Mouse (Mus musculus) intestine, embryonic 14.5 days (tissue): ENCODE measurements around the gene Rnf123. TPM values are rescaled to one million over a fixed set of nuclear protein-coding genes. Genes with fewer than 3 reads are reported as not detected.
"Not testable (repeated sequence)": the region's sequence is repeated elsewhere in the genome, so short reads cannot be mapped to it uniquely, and the experiment has no call there.

Experiments used
- ATAC-seq: fragments of 200-750 bp; cut with Nextera tagmentation; replicated peaks from 2 replicates; pipeline ENCODE4 v1.8.0; 2017; ENCODE audit warnings: low read depth, moderate number of reproducible peaks, moderate TSS enrichment, moderate library complexity; ENCODE audit not compliant: low FRiP score, low TSS enrichment
- DNase-seq: peaks from one replicate; pipeline ENCODE4 v3.0.0-alpha.2; 2018; ENCODE audit warnings: low spot score
- H3K27ac ChIP-seq: fragments of 300-500 bp; sonication (generic); 2 replicates; pipeline ENCODE4 v1.5.1; 2014; ENCODE audit warnings: low read depth, mild to moderate bottlenecking, control low read depth
- H3K27me3 ChIP-seq: fragments of 300-500 bp; sonication (generic); replicated peaks from 2 replicates; pipeline ENCODE4 v1.6.1; 2014; ENCODE audit warnings: low read length, control low read depth; ENCODE audit not compliant: control insufficient read depth, insufficient read depth
- H3K36me3 ChIP-seq: fragments of 300-500 bp; sonication (generic); 2 replicates; pipeline ENCODE4 v1.6.1; 2014; ENCODE audit warnings: low read length, control low read depth; ENCODE audit not compliant: control insufficient read depth, insufficient read depth
- H3K4me1 ChIP-seq: fragments of 300-500 bp; sonication (generic); replicated peaks from 2 replicates; pipeline ENCODE4 v1.6.1; 2014; ENCODE audit warnings: low read length, control low read depth, mixed read lengths; ENCODE audit not compliant: control insufficient read depth, insufficient read depth
- H3K4me2 ChIP-seq: fragments of 300-500 bp; sonication (generic); 2 replicates; pipeline ENCODE4 v1.6.1; 2014; ENCODE audit warnings: low read length
- H3K4me3 ChIP-seq: fragments of 300-500 bp; sonication (generic); 2 replicates; pipeline ENCODE4 v1.5.1; 2014; ENCODE audit warnings: low read depth, low read length, control low read depth, mixed read lengths
- H3K9ac ChIP-seq: fragments of 300-500 bp; sonication (generic); 2 replicates; pipeline ENCODE4 v1.6.1; 2014; ENCODE audit warnings: mild to moderate bottlenecking, low read length
- H3K9me3 ChIP-seq: fragments of 300-500 bp; sonication (generic); 2 replicates; pipeline ENCODE4 v1.6.1; 2016; ENCODE audit warnings: low read length, control low read depth; ENCODE audit not compliant: control insufficient read depth
- WGBS: fragments of 180-500 bp; shearing (Covaris S2); extraction: QIAGEN DNeasy Blood & Tissue Kit; methylation state at CpG from one replicate; pipeline ENCODE4 v1.1.7; 2014; 5-methylcytosine and 5-hydroxymethylcytosine counted together
- polyA plus RNA-seq: library from polyadenylated mRNA; unstranded; fragments of >200 nt; fragmentation: Nextera tagmentation; extraction: Ambion mirVana; gene quantifications from 2 replicates; pipeline ENCODE4 v1.2.1, GENCODE M21; 2014

Gene Rnf123
- polyA plus RNA-seq, 1 experiment from 2014 or later = 33.2 TPM

GRCm38 (mm10) chr9:108020741-108021140 lies 62.4 kb downstream of the Rnf123 start:
- Histone ChIP-seq H3K4me1 (peaks cover 4% of the 10 kb centered on the region; the same call in 1 of the 2 replicates), H3K4me3 (no peak overlapping the region), H3K27ac (no peak overlapping the region), H3K9ac (no peak overlapping the region), H3K9me3 (no peaks in the 10 kb centered on the region), H3K27me3 (no peaks in the 10 kb centered on the region), H3K36me3 (peaks cover 32% of the 10 kb centered on the region), H3K4me2 (no peak overlapping the region)
- DNase-seq = no peak
- WGBS = 92% methylated on average over 1 of the region's 1 CpGs
- no peak for ATAC-seq

- H3K27ac ChIP-seq = no peak overlapping the region
- no peak for DNase-seq
- peaks cover 4% of the 10 kb centered on the region; the same call in 1 of the 2 replicates for H3K4me1 ChIP-seq
- H3K9me3 ChIP-seq = no peaks in the 10 kb centered on the region
- H3K9ac ChIP-seq = no peak overlapping the region
- peaks cover 19% of the 10 kb centered on the region; the same call in 1 of the 2 replicates for H3K36me3 ChIP-seq
- WGBS = 77% methylated on average over 3 of the region's 3 CpGs
- no peak overlapping the region for H3K4me3 ChIP-seq
- ATAC-seq = no peak
- H3K27me3 ChIP-seq = no peaks in the 10 kb centered on the region
- no peak overlapping the region for H3K4me2 ChIP-seq
Observed at GRCm38 (mm10) chr9:108017127-108017526, 66.0 kb downstream of the Rnf123 start.

- H3K27me3 ChIP-seq, H3K4me2 ChIP-seq, H3K9ac ChIP-seq, H3K4me1 ChIP-seq, DNase-seq, ATAC-seq, H3K4me3 ChIP-seq, H3K27ac ChIP-seq, H3K9me3 ChIP-seq: not testable (repeated sequence)
- peaks cover 20% of the 10 kb centered on the region; the same call in 1 of the 2 replicates for H3K36me3 ChIP-seq
- WGBS = 89% methylated on average over 2 of the region's 2 CpGs
Observed at GRCm38 (mm10) chr9:108013577-108013976, 69.6 kb downstream of the Rnf123 start.

GRCm38 (mm10) chr9:108010385-108010784 lies 72.8 kb downstream of the Rnf123 start:
- H3K27ac ChIP-seq = no peak overlapping the region
- peaks cover 8% of the 10 kb centered on the region; the same call in 1 of the 2 replicates for H3K36me3 ChIP-seq
- H3K27me3 ChIP-seq = no peaks in the 10 kb centered on the region
- no peak overlapping the region for H3K4me2 ChIP-seq
- DNase-seq (no peak), ATAC-seq (no peak)
- H3K4me1 ChIP-seq = no peaks in the 10 kb centered on the region
- no peak overlapping the region for H3K9ac ChIP-seq
- H3K9me3 ChIP-seq = no peaks in the 10 kb centered on the region
- no peak overlapping the region for H3K4me3 ChIP-seq

GRCm38 (mm10) chr9:108008041-108008440 lies 75.1 kb downstream of the Rnf123 start:
- Histone ChIP-seq H3K4me3 (no peak overlapping the region), H3K9me3 (no peaks in the 10 kb centered on the region), H3K4me2 (no peak overlapping the region), H3K36me3 (0 out of 2 replicates have a peak, but pooled peaks cover 6% of the 10 kb centered on the region), H3K9ac (no peak overlapping the region), H3K27ac (no peak overlapping the region), H3K27me3 (no peaks in the 10 kb centered on the region), H3K4me1 (peaks cover 13% of the 10 kb centered on the region)
- DNase-seq (no peak), ATAC-seq (no peak)
- WGBS = 91% methylated on average over 5 of the region's 5 CpGs

- Histone ChIP-seq H3K9me3 (no peaks in the 10 kb centered on the region), H3K4me1 (peaks cover 19% of the 10 kb centered on the region), H3K36me3 (no peaks in the 10 kb centered on the region), H3K27ac (peak overlapping the region; percentile 93), H3K4me2 (peak overlapping the region; percentile 82), H3K9ac (peak overlapping the region; percentile 93), H3K4me3 (peak overlapping the region; percentile 98), H3K27me3 (no peaks in the 10 kb centered on the region)
- ATAC-seq = no peak
- 14% methylated on average over 8 of the region's 8 CpGs for WGBS
- DNase-seq = peak; percentile 60
Observed at GRCm38 (mm10) chr9:108003531-108003890, 79.6 kb downstream of the Rnf123 start.

- Histone ChIP-seq H3K36me3 (no peaks in the 10 kb centered on the region), H3K27me3 (no peaks in the 10 kb centered on the region), H3K4me2 (peak overlapping the region; percentile 82), H3K9me3 (no peaks in the 10 kb centered on the region), H3K4me3 (peak overlapping the region; percentile 98), H3K27ac (peak overlapping the region; percentile 93), H3K9ac (peak overlapping the region; percentile 93), H3K4me1 (peaks cover 19% of the 10 kb centered on the region)
- ATAC-seq (peak; percentile 61), DNase-seq (no peak)
- under 1% methylated on average over 49 of the region's 50 CpGs for WGBS
Observed at GRCm38 (mm10) chr9:108002778-108003530, 80.2 kb downstream of the Rnf123 start.

- under 1% methylated on average over 51 of the region's 51 CpGs for WGBS
- ATAC-seq (peak; percentile 99), DNase-seq (peak; percentile 100)
- peak within 1 kb of the TSS; percentile 98 for H3K4me3 ChIP-seq
- peak within 1 kb of the TSS; percentile 93 for H3K9ac ChIP-seq
- H3K27ac ChIP-seq = peak within 1 kb of the TSS; percentile 93
- no peaks in the 10 kb centered on the region for H3K27me3 ChIP-seq
- H3K4me1 ChIP-seq = peaks cover 19% of the 10 kb centered on the region
- H3K9me3 ChIP-seq = no peaks in the 10 kb centered on the region
- H3K4me2 ChIP-seq = peak within 1 kb of the TSS; percentile 91
- no peaks in the 10 kb centered on the region for H3K36me3 ChIP-seq
Observed at GRCm38 (mm10) chr9:108001922-108002770, 81.0 kb downstream of the Rnf123 start, which contains the start of gene Ip6k1. TSS of gene Ip6k1 (plus strand) at chr9:108002501.
